ENCODE assay signal across 20 mouse cellular contexts in the genomic region with DNA sequence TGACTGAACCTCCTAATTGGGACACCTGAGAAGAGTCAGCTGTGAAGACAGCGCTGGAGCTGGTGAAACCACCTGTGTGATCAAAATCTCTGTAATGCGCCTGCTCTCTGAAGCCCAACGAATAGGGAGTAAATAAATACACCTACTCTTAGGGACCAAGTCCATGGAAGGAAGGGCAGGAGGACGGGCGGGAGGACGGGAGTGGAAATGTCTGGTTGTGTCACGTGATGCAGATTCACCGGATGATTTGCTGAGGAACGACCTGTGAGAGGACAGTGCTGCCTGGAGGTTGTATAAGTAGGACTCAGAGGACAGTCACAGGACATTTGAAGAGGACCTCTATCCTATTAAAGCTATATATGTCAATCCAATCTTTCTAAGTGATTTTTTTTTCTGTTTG. TPM values are rescaled to one million over a fixed set of nuclear protein-coding genes. Genes with fewer than 3 reads are reported as not detected.
DNase-seq lines count a peak whose midpoint lies in the region; ATAC-seq lines count a peak whose summit lies in the region.
"Had no signal": no experiment of that assay in that cellular context is flagged by ENCODE, and none has a peak within 500 bp of the region (broad histone marks: within the 10 kb centered on the region; RNA-seq: fewer than 3 reads in every experiment).

No protein-coding gene starts in this region.

- peaks cover 4 to 5% of the 10 kb centered on the region in 2 experiments for H3K4me1 ChIP-seq in heart, embryonic 14.5 days (ENCODE audit: control insufficient read depth in 2 of 2, insufficient read depth in 2 of 2, low read length in 2 of 2)
- peaks cover 31% of the 10 kb centered on the region for H3K4me1 ChIP-seq in midbrain, embryonic 15.5 days
- H3K4me1 ChIP-seq in midbrain, embryonic 16.5 days (ENCODE audit: control insufficient read depth, insufficient read depth, low read length) = peaks cover 12% of the 10 kb centered on the region; the same call in 1 of the 2 replicates

- H3K4me2 ChIP-seq in heart, embryonic 14.5 days (ENCODE audit: low read length) = no peak overlapping the region
- 0 out of 2 replicates have a peak overlapping the region, but pooled peaks have one; percentile 10 for H3K4me2 ChIP-seq in midbrain, embryonic 15.5 days
- H3K4me2 ChIP-seq in midbrain, embryonic 16.5 days (ENCODE audit: low read length) = no peak overlapping the region
- H3K4me2 ChIP-seq: heart, embryonic 15.5 days had no signal

- 33% methylated on average over 9 of the region's 9 CpGs for WGBS in heart, embryonic 14.5 days
- 35% methylated on average over 9 of the region's 9 CpGs for WGBS in midbrain, embryonic 15.5 days
- WGBS in midbrain, embryonic 16.5 days = 34% methylated on average over 9 of the region's 9 CpGs

- H3K36me3 ChIP-seq in heart, embryonic 14.5 days (ENCODE audit: control insufficient read depth, insufficient read depth, low read length) = no peaks in the 10 kb centered on the region
- no peaks in the 10 kb centered on the region for H3K36me3 ChIP-seq in midbrain, embryonic 15.5 days (replicated peaks)
- no peaks in the 10 kb centered on the region for H3K36me3 ChIP-seq in midbrain, embryonic 16.5 days (ENCODE audit: control insufficient read depth, insufficient read depth, low read length)
- H3K36me3 ChIP-seq: heart, embryonic 15.5 days; limb, embryonic 12.5 days; midbrain, embryonic 12.5 days; neural tube, embryonic 12.5 days had no signal

- no peaks in the 10 kb centered on the region for H3K9me3 ChIP-seq in heart, embryonic 14.5 days (ENCODE audit: control insufficient read depth, low read length)
- H3K9me3 ChIP-seq in midbrain, embryonic 15.5 days = no peaks in the 10 kb centered on the region
- H3K9me3 ChIP-seq in midbrain, embryonic 16.5 days (replicated peaks; ENCODE audit: control insufficient read depth, low read length, poor library complexity, severe bottlenecking) = no peaks in the 10 kb centered on the region
- H3K9me3 ChIP-seq: heart, embryonic 15.5 days; limb, embryonic 12.5 days; midbrain, embryonic 12.5 days; neural tube, embryonic 12.5 days had no signal

- intact Hi-C loops in left cerebral cortex, postnatal 25 days (cut with DNase I) = loop anchor here (2.0 to 5.0 kb wide), 4 partner anchors 71 to 253 kb away; a partner anchor contains a TSS

- no peak for ATAC-seq in heart, embryonic 14.5 days (ENCODE audit: insufficient number of reproducible peaks, insufficient read depth, low FRiP score, low read depth)
- no peak for ATAC-seq in midbrain, embryonic 15.5 days (replicated peaks)
- ATAC-seq in midbrain, embryonic 16.5 days = no peak
- no peak for ATAC-seq in inflammation-experienced regulatory T-cells, adult 6 months
- ATAC-seq: intestine, postnatal 0 days had no signal

- H3K9ac ChIP-seq in heart, embryonic 14.5 days (ENCODE audit: low read length) = peak overlapping the region; percentile 4; the same call in 1 of the 2 replicates
- H3K9ac ChIP-seq in midbrain, embryonic 15.5 days = no peak overlapping the region
- H3K9ac ChIP-seq in midbrain, embryonic 16.5 days (ENCODE audit: low read depth, low read length) = no peak overlapping the region
- H3K9ac ChIP-seq: heart, embryonic 15.5 days; limb, embryonic 12.5 days; neural tube, embryonic 12.5 days had no signal

- no peaks in the 10 kb centered on the region for H3K27me3 ChIP-seq in heart, embryonic 14.5 days (ENCODE audit: control insufficient read depth, insufficient read depth, low read length)
- H3K27me3 ChIP-seq in midbrain, embryonic 15.5 days (replicated peaks) = no peaks in the 10 kb centered on the region
- no peaks in the 10 kb centered on the region for H3K27me3 ChIP-seq in midbrain, embryonic 16.5 days (ENCODE audit: control insufficient read depth, insufficient read depth, low read depth, low read length)
- H3K27me3 ChIP-seq: heart, embryonic 15.5 days; limb, embryonic 12.5 days; midbrain, embryonic 12.5 days; neural tube, embryonic 12.5 days had no signal

- H3K4me3 ChIP-seq in heart, embryonic 14.5 days (ENCODE audit: control insufficient read depth in 1 of 2, insufficient read depth in 1 of 2, low read depth in 1 of 2, low read length in 2 of 2) = no peak overlapping the region
- H3K4me3 ChIP-seq in midbrain, embryonic 15.5 days = no peak overlapping the region
- H3K4me3 ChIP-seq in midbrain, embryonic 16.5 days (ENCODE audit: low read depth, low read length) = no peak overlapping the region
- H3K4me3 ChIP-seq: erythroblast, embryonic 14.5 days; heart, embryonic 15.5 days; limb, embryonic 12.5 days; neural tube, embryonic 12.5 days had no signal

- DNase-seq in cerebellum, adult 11-12 months = peak; percentile 27
- no peak for DNase-seq in cerebellum, adult 11 months
- no peak for DNase-seq in heart, adult 9 months (ENCODE audit: low spot score in 2 of 2)
- DNase-seq in left cerebral cortex, postnatal 25 days (ENCODE audit: low spot score in 2 of 2) = no peak
- DNase-seq: adrenal gland, postnatal 10 days; cerebellum, postnatal 36 days; lung, postnatal 14 days; retina, postnatal 1 day; spleen, adult 18-20 months had no signal

- no peak overlapping the region for H3K27ac ChIP-seq in heart, embryonic 14.5 days (replicated peaks in 1 of 2; ENCODE audit: control insufficient read depth in 1 of 2, insufficient read depth in 1 of 2, low read depth in 2 of 2, low read length in 2 of 2)
- no peak overlapping the region for H3K27ac ChIP-seq in midbrain, embryonic 15.5 days
- H3K27ac ChIP-seq in midbrain, embryonic 16.5 days (ENCODE audit: low read length) = no peak overlapping the region
- H3K27ac ChIP-seq: neural tube, embryonic 12.5 days had no signal

RNA-seq across cellular contexts. Expression of a gene that starts 4.1 kb away (rescaled TPM):
- 3.0 and 4.7 TPM in 2 replicates for polyA plus RNA-seq in heart, embryonic 14.5 days (2014; fragmentation: Nextera tagmentation; extraction: Ambion mirVana)
- polyA plus RNA-seq in midbrain, embryonic 15.5 days (2015; fragmentation: Nextera tagmentation; extraction: Ambion mirVana) = 6.5 and 9.0 TPM in 2 replicates
- polyA plus RNA-seq in midbrain, embryonic 16.5 days (2015; fragmentation: Nextera tagmentation; extraction: Ambion mirVana) = 7.8 and 9.2 TPM in 2 replicates
- 1 to 10 TPM; 3.2 to 7.6 (median 6.6) TPM for polyA plus RNA-seq in inflammation-experienced regulatory T-cells, adult 6 months (2017; shearing (Covaris generic))
- total RNA-seq in left cerebral cortex, postnatal 25 days (2021) = under 1 TPM; 0.34 to 0.43 TPM

RNA-seq across cellular contexts. Expression of a gene that starts 40.8 kb away (rescaled TPM):
- 622 and 642 TPM in 2 replicates for polyA plus RNA-seq in heart, embryonic 14.5 days (2014; fragmentation: Nextera tagmentation; extraction: Ambion mirVana)
- polyA plus RNA-seq in midbrain, embryonic 15.5 days (2015; fragmentation: Nextera tagmentation; extraction: Ambion mirVana) = 286 and 289 TPM in 2 replicates
- polyA plus RNA-seq in midbrain, embryonic 16.5 days (2015; fragmentation: Nextera tagmentation; extraction: Ambion mirVana) = 284 and 311 TPM in 2 replicates
- polyA plus RNA-seq in inflammation-experienced regulatory T-cells, adult 6 months (2017; shearing (Covaris generic)) = 100 to 1,000 TPM; 115 to 153 (median 125) TPM
- 100 to 1,000 TPM; 199 to 205 TPM for total RNA-seq in left cerebral cortex, postnatal 25 days (2021)

RNA-seq across cellular contexts. Expression of a gene that starts 40.9 kb away (rescaled TPM):
- polyA plus RNA-seq in heart, embryonic 14.5 days (2014; fragmentation: Nextera tagmentation; extraction: Ambion mirVana) = not detected in 2 replicates
- 0.24 and 0.37 TPM in 2 replicates for polyA plus RNA-seq in midbrain, embryonic 15.5 days (2015; fragmentation: Nextera tagmentation; extraction: Ambion mirVana)
- polyA plus RNA-seq in midbrain, embryonic 16.5 days (2015; fragmentation: Nextera tagmentation; extraction: Ambion mirVana) = 0.20 and 0.63 TPM in 2 replicates
- polyA plus RNA-seq in inflammation-experienced regulatory T-cells, adult 6 months (2017; shearing (Covaris generic)) = not detected
- not detected for total RNA-seq in left cerebral cortex, postnatal 25 days (2021)
- total RNA-seq: layer of hippocampus, postnatal 10 days had no signal
- polyA plus RNA-seq: erythroblast, embryonic 14.5 days had no signal

RNA-seq across cellular contexts. Expression of a gene that starts 44.9 kb away (rescaled TPM):
- polyA plus RNA-seq in heart, embryonic 14.5 days (2014; fragmentation: Nextera tagmentation; extraction: Ambion mirVana) = 9.7 and 9.8 TPM in 2 replicates
- polyA plus RNA-seq in midbrain, embryonic 15.5 days (2015; fragmentation: Nextera tagmentation; extraction: Ambion mirVana) = 10.7 and 11.7 TPM in 2 replicates
- 6.8 and 9.0 TPM in 2 replicates for polyA plus RNA-seq in midbrain, embryonic 16.5 days (2015; fragmentation: Nextera tagmentation; extraction: Ambion mirVana)
- 1 to 10 TPM in 1 of 3 experiments, under 1 TPM in 1, not detected in 1; 0.98 to 1.5 TPM for polyA plus RNA-seq in inflammation-experienced regulatory T-cells, adult 6 months (2017; shearing (Covaris generic))
- total RNA-seq in left cerebral cortex, postnatal 25 days (2021) = 10 to 100 TPM; 13.8 TPM
- polyA plus RNA-seq: erythroblast, embryonic 14.5 days had no signal
